Mouse (Mus musculus): Measurements from ENCODE around the gene Matn1. TPM values are rescaled to one million over a fixed set of nuclear protein-coding genes. Genes with fewer than 3 reads are reported as not detected.

Gene Matn1
- polyA plus RNA-seq, 1 experiment: 0.23 TPM

DNA sequence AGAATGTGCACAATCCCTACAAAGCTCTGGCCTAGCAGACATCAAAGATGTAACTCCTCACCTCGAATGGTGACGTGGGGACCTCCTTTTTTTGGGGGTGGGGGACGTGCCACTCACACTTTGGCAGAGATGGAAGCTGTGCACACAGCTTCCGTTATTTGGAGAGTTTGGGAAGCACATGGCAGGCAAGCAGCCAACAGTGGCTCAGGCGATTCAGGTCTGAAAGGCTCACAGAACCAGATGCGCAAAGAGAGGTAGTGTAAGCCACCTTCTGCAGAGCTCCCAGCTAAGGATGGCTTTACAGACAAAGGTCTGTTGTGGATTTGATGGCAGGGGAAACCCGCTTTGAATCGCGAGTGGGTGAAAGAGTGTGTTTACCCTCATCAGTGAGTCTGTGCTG lies 45.0 kb downstream of the Matn1 start:
- H3K27me3 ChIP-seq (ENCODE audit: control insufficient read depth, insufficient read depth, low read length): no peaks in the 10 kb centered on the region
- 73% methylated on average over 9 of the region's 9 CpGs for WGBS
- no peak overlapping the region for H3K27ac ChIP-seq (ENCODE audit: insufficient read depth, low read length)
- DNase-seq: no peak
- TF ChIP-seq POLR2A (IDR thresholded peaks at IDR 0.05; ENCODE audit: borderline replicate concordance, insufficient read depth, low read length) (no peak), CTCF (IDR thresholded peaks at IDR 0.05; ENCODE audit: borderline replicate concordance, insufficient read depth, low read depth, low read length) (no peak)
- no peaks in the 10 kb centered on the region for H3K4me1 ChIP-seq (ENCODE audit: control insufficient read depth, insufficient read depth, low read length)
- no peak overlapping the region for H3K4me3 ChIP-seq (replicated peaks; ENCODE audit: insufficient read depth, low read depth, low read length)

DNA sequence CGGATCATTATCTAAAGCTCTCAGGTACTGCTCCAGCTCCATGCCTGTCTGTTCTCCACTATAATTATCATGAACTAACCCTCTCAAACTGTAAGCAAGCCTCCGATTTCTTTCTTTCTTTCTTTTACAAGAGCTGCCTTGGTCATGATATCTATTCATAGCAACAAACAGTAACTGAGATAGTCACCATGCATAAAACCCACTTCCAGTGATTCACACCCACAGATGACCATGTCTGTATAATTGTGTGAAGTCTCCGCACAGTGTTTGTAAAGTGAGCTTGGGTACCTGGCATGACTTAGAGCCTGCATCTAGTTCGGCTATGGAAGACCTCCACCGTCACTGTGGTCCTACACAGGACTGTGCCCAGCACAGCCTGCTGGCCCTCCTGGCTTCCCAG lies 46.8 kb downstream of the Matn1 start:
- no peak for DNase-seq
- no peaks in the 10 kb centered on the region for H3K4me1 ChIP-seq (ENCODE audit: control insufficient read depth, insufficient read depth, low read length)
- no peak overlapping the region for H3K27ac ChIP-seq (ENCODE audit: insufficient read depth, low read length)
- TF ChIP-seq POLR2A (IDR thresholded peaks at IDR 0.05; ENCODE audit: borderline replicate concordance, insufficient read depth, low read length) (no peak), CTCF (IDR thresholded peaks at IDR 0.05; ENCODE audit: borderline replicate concordance, insufficient read depth, low read depth, low read length) (no peak)
- WGBS: 97% methylated on average over 5 of the region's 5 CpGs
- no peak overlapping the region for H3K4me3 ChIP-seq (replicated peaks; ENCODE audit: insufficient read depth, low read depth, low read length)
- H3K27me3 ChIP-seq (ENCODE audit: control insufficient read depth, insufficient read depth, low read length): no peaks in the 10 kb centered on the region

DNA sequence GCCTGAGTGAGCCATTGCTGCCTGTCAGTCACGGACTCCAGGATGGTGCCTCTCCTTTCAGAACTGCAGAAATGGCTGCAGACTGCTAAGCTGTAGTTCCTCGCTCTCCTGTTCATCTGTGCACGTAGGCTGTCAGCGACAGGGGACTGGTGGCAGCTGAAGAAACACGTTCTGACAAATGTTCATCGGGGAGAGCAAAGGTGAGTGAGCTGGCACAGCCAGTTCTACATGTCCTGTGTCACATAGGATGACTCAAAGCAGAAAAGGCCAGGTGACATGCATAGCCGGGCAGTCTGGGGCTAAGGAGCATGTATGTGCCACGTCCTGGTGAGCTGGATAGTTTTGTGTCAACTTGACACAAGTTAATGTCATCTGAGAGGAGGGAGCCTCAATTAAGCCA lies 50.4 kb downstream of the Matn1 start:
- Histone ChIP-seq H3K4me1 (ENCODE audit: control insufficient read depth, insufficient read depth, low read length) (no peaks in the 10 kb centered on the region), H3K4me3 (replicated peaks; ENCODE audit: insufficient read depth, low read depth, low read length) (no peak overlapping the region), H3K27ac (ENCODE audit: insufficient read depth, low read length) (no peak overlapping the region), H3K27me3 (ENCODE audit: control insufficient read depth, insufficient read depth, low read length) (no peaks in the 10 kb centered on the region)
- WGBS: 90% methylated on average over 8 of the region's 8 CpGs
- DNase-seq: no peak
- TF ChIP-seq POLR2A (IDR thresholded peaks at IDR 0.05; ENCODE audit: borderline replicate concordance, insufficient read depth, low read length) (no peak), CTCF (IDR thresholded peaks at IDR 0.05; ENCODE audit: borderline replicate concordance, insufficient read depth, low read depth, low read length) (no peak)

DNA sequence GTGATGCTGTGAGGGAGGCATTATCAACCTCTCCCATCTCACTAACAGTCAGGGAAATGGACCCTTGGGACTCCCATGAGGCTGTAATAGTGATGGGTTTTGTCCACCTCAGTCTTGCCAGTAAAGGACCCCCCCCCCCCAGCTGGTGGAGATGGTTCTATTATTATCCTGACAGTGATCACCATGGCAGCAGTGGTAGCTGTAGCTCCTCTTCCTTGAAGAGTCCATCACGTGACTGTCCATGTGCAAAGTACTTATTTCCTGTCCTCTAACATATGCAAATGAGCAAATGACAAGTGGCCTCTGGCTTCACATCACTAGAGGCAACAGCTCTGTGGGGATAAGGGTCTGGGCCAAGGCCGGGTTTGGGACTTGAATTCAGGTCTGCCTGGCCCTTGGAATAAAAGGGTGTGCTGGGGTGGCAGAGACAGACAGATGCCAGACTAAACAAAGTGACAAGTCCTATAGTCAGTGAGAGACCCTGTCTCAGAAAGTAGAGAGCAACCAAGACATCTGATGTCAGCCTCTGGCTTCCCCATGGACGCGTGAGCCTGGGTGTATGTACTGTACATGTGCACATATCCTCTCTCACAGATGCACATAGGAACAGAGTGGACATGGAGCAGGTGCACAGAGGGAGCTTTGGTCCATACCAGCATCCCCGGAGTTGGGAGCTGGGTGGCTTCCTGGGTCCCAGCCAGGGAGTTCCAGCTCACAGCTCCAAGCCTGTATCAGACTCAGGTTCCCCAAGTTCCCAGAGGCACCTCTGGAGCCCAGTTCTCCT lies 55.8 kb downstream of the Matn1 start:
- no peak for DNase-seq
- no peaks in the 10 kb centered on the region for H3K27me3 ChIP-seq (ENCODE audit: control insufficient read depth, insufficient read depth, low read length)
- H3K4me1 ChIP-seq (ENCODE audit: control insufficient read depth, insufficient read depth, low read length): no peaks in the 10 kb centered on the region
- H3K4me3 ChIP-seq (replicated peaks; ENCODE audit: insufficient read depth, low read depth, low read length): no peak overlapping the region
- TF ChIP-seq POLR2A (IDR thresholded peaks at IDR 0.05; ENCODE audit: borderline replicate concordance, insufficient read depth, low read length) (no peak), CTCF (IDR thresholded peaks at IDR 0.05; ENCODE audit: borderline replicate concordance, insufficient read depth, low read depth, low read length) (no peak)
- no peak overlapping the region for H3K27ac ChIP-seq (ENCODE audit: insufficient read depth, low read length)
- 78% methylated on average over 5 of the region's 5 CpGs for WGBS

DNA sequence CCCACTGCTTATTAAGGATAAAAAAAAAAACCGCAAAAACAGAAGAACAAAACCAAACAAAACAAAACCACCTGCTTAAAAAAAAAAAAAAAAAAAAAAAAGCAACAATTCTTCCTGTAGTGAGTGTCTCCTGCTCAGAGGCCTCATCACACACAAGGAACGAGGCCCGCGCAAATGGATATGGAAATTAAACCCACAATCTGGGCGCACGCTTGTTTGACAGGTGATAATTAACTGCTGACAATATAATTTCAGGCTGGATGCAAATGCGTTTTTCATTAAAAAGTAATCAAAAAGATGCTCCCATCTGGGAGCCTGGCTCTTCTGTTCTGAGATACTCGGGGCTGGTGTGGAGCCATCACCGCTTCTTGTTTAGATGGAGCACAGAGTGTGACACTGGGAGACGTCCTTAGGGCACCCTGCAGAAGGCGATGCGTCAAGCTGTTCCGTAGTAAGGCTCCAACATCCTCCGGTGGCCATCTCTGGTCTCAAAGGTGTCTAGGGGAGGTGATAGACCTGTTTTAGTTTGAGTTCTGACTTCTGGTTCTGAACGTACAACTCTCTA lies 56.5 kb downstream of the Matn1 start:
- WGBS: 79% methylated on average over 15 of the region's 15 CpGs
- DNase-seq: no peak
- H3K27me3 ChIP-seq (ENCODE audit: control insufficient read depth, insufficient read depth, low read length): no peaks in the 10 kb centered on the region
- TF ChIP-seq POLR2A (IDR thresholded peaks at IDR 0.05; ENCODE audit: borderline replicate concordance, insufficient read depth, low read length) (no peak), CTCF (IDR thresholded peaks at IDR 0.05; ENCODE audit: borderline replicate concordance, insufficient read depth, low read depth, low read length) (no peak)
- no peak overlapping the region for H3K27ac ChIP-seq (ENCODE audit: insufficient read depth, low read length)
- H3K4me1 ChIP-seq (ENCODE audit: control insufficient read depth, insufficient read depth, low read length): no peaks in the 10 kb centered on the region
- no peak overlapping the region for H3K4me3 ChIP-seq (replicated peaks; ENCODE audit: insufficient read depth, low read depth, low read length)

Other genes starting within 250 kb of the Matn1 start
- 105 and 114 TPM in 2 replicates for gene Sdc3, start 151.8 kb upstream of the Matn1 start, polyA plus RNA-seq (2012; rRNA removed)
- 18.9 and 19.0 TPM in 2 replicates for gene Laptm5, start 31.3 kb upstream of the Matn1 start, polyA plus RNA-seq (2012; rRNA removed)